In genomic region chr14:72983456-72983855, GRCm38 (mm10) we compare ENCODE assay signal across 8 mouse cellular contexts.
A peak's percentile ranks its signal among the peaks of the same experiment; 100 is the strongest.
DNase-seq lines count a peak whose midpoint lies in the region; ATAC-seq and TF ChIP-seq lines count a peak whose summit lies in the region.

No protein-coding gene starts in this region.

- no peaks in the 10 kb centered on the region for H3K9me3 ChIP-seq in embryonic facial prominence, embryonic 15.5 days (replicated peaks)
- H3K9me3 ChIP-seq in heart, embryonic 10.5 days, result no peaks in the 10 kb centered on the region
- no peaks in the 10 kb centered on the region for H3K9me3 ChIP-seq in kidney, embryonic 14.5 days (ENCODE audit: control insufficient read depth, low read length)
- no peaks in the 10 kb centered on the region for H3K9me3 ChIP-seq in limb, embryonic 14.5 days (ENCODE audit: control insufficient read depth, low read length)
- H3K9me3 ChIP-seq in midbrain, postnatal 0 days (ENCODE audit: low read length), result no peaks in the 10 kb centered on the region

- 26% methylated on average over 11 of the region's 11 CpGs for WGBS in bone marrow, adult 2 months
- WGBS in embryonic facial prominence, embryonic 15.5 days, result 6% methylated on average over 11 of the region's 11 CpGs
- 17% methylated on average over 11 of the region's 11 CpGs for WGBS in heart, embryonic 10.5 days
- WGBS in kidney, embryonic 14.5 days, result 9% methylated on average over 11 of the region's 11 CpGs
- WGBS in limb, embryonic 14.5 days, result 12% methylated on average over 11 of the region's 11 CpGs
- WGBS in midbrain, postnatal 0 days, result 5% methylated on average over 11 of the region's 11 CpGs

- no peak overlapping the region for H3K9ac ChIP-seq in embryonic facial prominence, embryonic 15.5 days
- no peak overlapping the region for H3K9ac ChIP-seq in kidney, embryonic 14.5 days (ENCODE audit: low read depth, low read length)
- H3K9ac ChIP-seq in limb, embryonic 14.5 days (ENCODE audit: low read depth, low read length, severe bottlenecking), result 0 out of 2 replicates have a peak overlapping the region, but pooled peaks have one; percentile 21
- no peak overlapping the region for H3K9ac ChIP-seq in midbrain, postnatal 0 days (replicated peaks; ENCODE audit: low read length, poor library complexity, severe bottlenecking)

- TF ChIP-seq CTCF in bone marrow, adult 2 months (IDR thresholded peaks at IDR 0.05; ENCODE audit: control insufficient read depth, insufficient read depth, low read length), result peak; percentile 80
- TF ChIP-seq CTCF in midbrain, postnatal 0 days (IDR thresholded peaks at IDR 0.05), result peak; percentile 97

- H3K36me3 ChIP-seq in embryonic facial prominence, embryonic 15.5 days, result no peaks in the 10 kb centered on the region
- no peaks in the 10 kb centered on the region for H3K36me3 ChIP-seq in heart, embryonic 10.5 days
- no peaks in the 10 kb centered on the region for H3K36me3 ChIP-seq in kidney, embryonic 14.5 days (ENCODE audit: control insufficient read depth, insufficient read depth, low read length)
- H3K36me3 ChIP-seq in limb, embryonic 14.5 days (ENCODE audit: control insufficient read depth, insufficient read depth, low read length), result no peaks in the 10 kb centered on the region
- no peaks in the 10 kb centered on the region for H3K36me3 ChIP-seq in midbrain, postnatal 0 days (ENCODE audit: insufficient read depth, low read length)

- peak overlapping the region; percentile 39 for H3K4me2 ChIP-seq in embryonic facial prominence, embryonic 15.5 days (replicated peaks)
- H3K4me2 ChIP-seq in kidney, embryonic 14.5 days (replicated peaks; ENCODE audit: low read depth, low read length), result peak overlapping the region; percentile 29; the same call in 1 of the 2 replicates
- peak overlapping the region; percentile 37 for H3K4me2 ChIP-seq in limb, embryonic 14.5 days (replicated peaks; ENCODE audit: low read depth, low read length, severe bottlenecking)
- H3K4me2 ChIP-seq in midbrain, postnatal 0 days (ENCODE audit: low read depth, low read length, poor library complexity, severe bottlenecking), result peak overlapping the region; percentile 23

- peak overlapping the region; percentile 12 for H3K4me3 ChIP-seq in bone marrow, adult 2 months (replicated peaks; ENCODE audit: control insufficient read depth, low read depth, low read length)
- peak overlapping the region; percentile 20 for H3K4me3 ChIP-seq in embryonic facial prominence, embryonic 15.5 days (replicated peaks)
- H3K4me3 ChIP-seq in heart, embryonic 10.5 days, result 0 out of 2 replicates have a peak overlapping the region, but pooled peaks have one; percentile 24
- H3K4me3 ChIP-seq in kidney, embryonic 14.5 days (ENCODE audit: low read length), result no peak overlapping the region
- no peak overlapping the region for H3K4me3 ChIP-seq in limb, embryonic 14.5 days (replicated peaks; ENCODE audit: low read length)
- peak overlapping the region; percentile 0; the same call in 1 of the 2 replicates for H3K4me3 ChIP-seq in midbrain, postnatal 0 days (ENCODE audit: low read depth, low read length)

- H3K27ac ChIP-seq in bone marrow, adult 2 months (ENCODE audit: control insufficient read depth, insufficient read depth, low read depth, low read length, poor library complexity), result no peak overlapping the region
- no peak overlapping the region for H3K27ac ChIP-seq in embryonic facial prominence, embryonic 15.5 days (replicated peaks)
- H3K27ac ChIP-seq in heart, embryonic 10.5 days, result no peak overlapping the region
- H3K27ac ChIP-seq in kidney, embryonic 14.5 days (ENCODE audit: low read depth, low read length), result no peak overlapping the region
- no peak overlapping the region for H3K27ac ChIP-seq in limb, embryonic 14.5 days (replicated peaks; ENCODE audit: low read depth, low read length)
- H3K27ac ChIP-seq in midbrain, postnatal 0 days (ENCODE audit: low read depth, low read length), result 0 out of 2 replicates have a peak overlapping the region, but pooled peaks have one; percentile 8

- H3K4me1 ChIP-seq in bone marrow, adult 2 months (ENCODE audit: control insufficient read depth, insufficient read depth, low read length), result peaks cover 3% of the 10 kb centered on the region
- 0 out of 2 replicates have a peak, but pooled peaks cover 6% of the 10 kb centered on the region for H3K4me1 ChIP-seq in embryonic facial prominence, embryonic 15.5 days
- H3K4me1 ChIP-seq in heart, embryonic 10.5 days, result no peaks in the 10 kb centered on the region
- H3K4me1 ChIP-seq in kidney, embryonic 14.5 days (ENCODE audit: control insufficient read depth, insufficient read depth, low read length), result no peaks in the 10 kb centered on the region
- H3K4me1 ChIP-seq in limb, embryonic 14.5 days (ENCODE audit: control insufficient read depth, insufficient read depth, low read length), result 0 out of 2 replicates have a peak, but pooled peaks cover 3% of the 10 kb centered on the region
- H3K4me1 ChIP-seq in midbrain, postnatal 0 days (ENCODE audit: insufficient read depth, low read length), result no peaks in the 10 kb centered on the region

- peak; percentile 30; the same call in 1 of the 2 replicates for ATAC-seq in embryonic facial prominence, embryonic 15.5 days (ENCODE audit: insufficient number of reproducible peaks, low FRiP score, low TSS enrichment, low read depth)
- ATAC-seq in kidney, embryonic 14.5 days (ENCODE audit: low FRiP score, low TSS enrichment), result peak; percentile 78; the same call in 1 of the 2 replicates
- ATAC-seq in limb, embryonic 14.5 days (ENCODE audit: low FRiP score, low read depth), result peak; percentile 62
- ATAC-seq in midbrain, postnatal 0 days (ENCODE audit: low FRiP score), result peak; percentile 90

- DNase-seq in B cell, adult 2 months, result peak; percentile 76 to 77
- DNase-seq in heart, embryonic 10.5 days (ENCODE audit: low spot score), result peak; percentile 83
- DNase-seq in limb, embryonic 14.5 days (ENCODE audit: low spot score), result peak; percentile 86
- DNase-seq in midbrain, postnatal 0 days (ENCODE audit: low spot score), result peak; percentile 95
- peak; percentile 51 to 80 for DNase-seq in spleen, postnatal 4 days (ENCODE audit: low spot score in 2 of 2)

- TF ChIP-seq POLR2A in bone marrow, adult 2 months (IDR thresholded peaks at IDR 0.05; ENCODE audit: borderline replicate concordance, control insufficient read depth, low read depth, low read length), result no peak
- TF ChIP-seq POLR2A in limb, embryonic 14.5 days (IDR thresholded peaks at IDR 0.05; ENCODE audit: borderline replicate concordance, extremely low read depth, insufficient read depth, insufficient read length), result no peak

- no peaks in the 10 kb centered on the region for H3K27me3 ChIP-seq in embryonic facial prominence, embryonic 15.5 days
- no peaks in the 10 kb centered on the region for H3K27me3 ChIP-seq in heart, embryonic 10.5 days (ENCODE audit: insufficient read depth, poor library complexity, severe bottlenecking)
- H3K27me3 ChIP-seq in kidney, embryonic 14.5 days (ENCODE audit: control insufficient read depth, insufficient read depth, low read length), result no peaks in the 10 kb centered on the region
- no peaks in the 10 kb centered on the region for H3K27me3 ChIP-seq in limb, embryonic 14.5 days (ENCODE audit: control insufficient read depth, insufficient read depth, low read length)
- no peaks in the 10 kb centered on the region for H3K27me3 ChIP-seq in midbrain, postnatal 0 days (ENCODE audit: insufficient read depth, low read length)

Comparison
In these comparisons a context has a peak if more than half of its experiments do, and no peak if none do; other contexts are left out.
1. H3K4me3 ChIP-seq: peak in bone marrow, adult 2 months (single experiment), embryonic facial prominence, embryonic 15.5 days (single experiment), heart, embryonic 10.5 days (single experiment) and midbrain, postnatal 0 days (single experiment); none in kidney, embryonic 14.5 days (single experiment) and limb, embryonic 14.5 days (single experiment).
2. ATAC-seq: peak in every context shown above with its lines; median percentile 90 in midbrain, postnatal 0 days; 78 in kidney, embryonic 14.5 days; 62 in limb, embryonic 14.5 days; 30 in embryonic facial prominence, embryonic 15.5 days.
3. Peak in every context shown above with its lines, with median percentiles within 50 percentile points of each other: DNase-seq and H3K4me2 ChIP-seq.